Mouse (Mus musculus): Measurements from ENCODE around the gene Pde5a. TPM values are rescaled to one million over a fixed set of nuclear protein-coding genes. Genes with fewer than 3 reads are reported as not detected.

The Pde5a gene
- polyA plus RNA-seq (2012; fragmentation: generic; extraction: Trizol), result 2.9 TPM
- long read RNA-seq, experiment 1, partial matches to known transcripts, result 0 of 2 reads
- long read RNA-seq, experiment 1, other reads (novel, unspliced or antisense), result 2 of 2 reads
- long read RNA-seq, experiment 2, partial matches to known transcripts, result 0 of 2 reads
- long read RNA-seq, experiment 2, other reads (novel, unspliced or antisense), result 2 of 2 reads

DNA sequence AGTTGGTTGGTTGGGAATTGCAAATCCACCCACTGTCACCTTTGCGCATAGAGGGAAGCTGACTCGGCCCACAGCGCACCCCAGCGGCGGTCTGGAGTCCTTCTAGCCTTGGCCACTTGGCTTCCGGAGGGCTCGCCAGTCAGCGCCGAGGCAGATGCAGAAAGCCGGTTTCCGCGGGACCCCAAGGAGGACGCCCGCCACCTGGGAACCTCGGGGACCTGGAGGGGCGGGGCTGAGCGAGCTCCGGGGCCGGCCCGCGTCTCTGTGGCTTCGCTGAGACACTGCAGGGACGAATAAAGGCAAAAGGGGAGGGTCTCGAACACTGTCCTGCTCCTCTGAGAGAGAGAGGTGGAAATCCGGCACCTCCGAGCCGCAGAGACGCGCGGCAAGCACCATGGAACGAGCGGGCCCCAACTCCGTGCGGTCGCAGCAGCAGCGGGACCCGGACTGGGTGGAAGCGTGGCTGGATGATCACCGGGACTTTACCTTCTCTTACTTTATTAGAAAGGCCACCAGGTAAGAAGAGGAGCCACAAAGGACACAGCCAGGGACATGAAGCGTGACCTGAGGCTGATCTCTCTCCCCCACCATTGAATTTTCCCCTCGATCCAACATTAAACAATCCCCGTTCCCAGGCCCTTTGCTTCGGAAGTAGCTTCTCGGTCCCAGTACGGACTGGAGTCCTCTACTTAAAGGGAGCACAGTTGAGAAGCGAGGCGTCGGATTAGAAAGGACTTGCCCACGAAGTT, at the start of gene Pde5a:
Gene Pde5a (plus strand): TSS at position 96 of the 749 bp plus-strand sequence.
- Histone ChIP-seq H3K79me3 (ENCODE audit: low read depth) (no peaks in the 10 kb centered on the region), H3K79me2 (ENCODE audit: control insufficient read depth, insufficient read depth) (no peaks in the 10 kb centered on the region), H3K4me3 (ENCODE audit: insufficient read depth, poor library complexity, severe bottlenecking) (peak within 1 kb of the TSS; percentile 49), H3K27me3 (ENCODE audit: control insufficient read depth, insufficient read depth, insufficient read length) (no peaks in the 10 kb centered on the region), H3ac (ENCODE audit: control insufficient read depth, insufficient read length, low read depth) (peak within 1 kb of the TSS; percentile 59), H3K36me3 (ENCODE audit: control insufficient read depth, insufficient read depth) (no peaks in the 10 kb centered on the region)
- no peak for TF ChIP-seq USF1 (IDR thresholded peaks at IDR 0.05; ENCODE audit: low read depth)
- no peak for TF ChIP-seq MAX (IDR thresholded peaks at IDR 0.05)
- no peak for TF ChIP-seq FOSL1 (IDR thresholded peaks at IDR 0.05; ENCODE audit: insufficient read depth, low read length, poor library complexity, severe bottlenecking)
- TF ChIP-seq CTCF (IDR thresholded peaks at IDR 0.05; ENCODE audit: control insufficient read depth, insufficient read depth, insufficient read length), result peak; percentile 90

DNA sequence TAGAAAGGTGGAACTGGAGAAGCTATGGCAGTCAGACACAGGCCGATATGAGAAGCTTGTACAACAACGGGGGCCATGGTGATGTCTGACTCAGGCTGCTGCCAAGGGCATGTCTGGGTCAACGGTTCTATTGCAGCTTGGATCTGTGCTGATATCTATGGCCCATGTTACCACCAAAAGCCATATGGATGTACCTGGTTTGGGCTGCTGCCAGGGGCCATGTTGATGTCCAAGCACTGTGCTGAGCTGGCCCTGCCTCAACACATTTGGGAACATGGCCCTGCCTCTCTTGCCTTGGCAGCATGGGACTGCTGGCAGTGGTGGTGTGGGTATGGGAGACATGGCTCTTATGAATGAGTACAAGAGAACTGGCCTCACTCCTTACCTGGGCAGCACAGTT, 47.9 kb upstream of the Pde5a start:
- no peak overlapping the region for H3ac ChIP-seq (ENCODE audit: control insufficient read depth, insufficient read length, low read depth)
- TF ChIP-seq USF1 (IDR thresholded peaks at IDR 0.05; ENCODE audit: low read depth) (no peak), MYOD1 (IDR thresholded peaks at IDR 0.05; ENCODE audit: control insufficient read depth, insufficient read length, low read depth) (no peak), CEBPB (IDR thresholded peaks at IDR 0.05; ENCODE audit: low read depth) (no peak), FOSL1 (IDR thresholded peaks at IDR 0.05; ENCODE audit: insufficient read depth, low read length, poor library complexity, severe bottlenecking) (no peak), CTCF (IDR thresholded peaks at IDR 0.05; ENCODE audit: control insufficient read depth, insufficient read depth, insufficient read length) (no peak), MAX (IDR thresholded peaks at IDR 0.05) (no peak), MYOG (IDR thresholded peaks at IDR 0.05; ENCODE audit: control insufficient read depth, extremely low read depth, insufficient read length) (no peak)
- no peak overlapping the region for H3K4me3 ChIP-seq (ENCODE audit: insufficient read depth, poor library complexity, severe bottlenecking)
- no peaks in the 10 kb centered on the region for H3K36me3 ChIP-seq (ENCODE audit: control insufficient read depth, insufficient read depth)
- no peaks in the 10 kb centered on the region for H3K79me2 ChIP-seq (ENCODE audit: control insufficient read depth, insufficient read depth)
- H3K79me3 ChIP-seq (ENCODE audit: low read depth), result no peaks in the 10 kb centered on the region
- no peaks in the 10 kb centered on the region for H3K27me3 ChIP-seq (ENCODE audit: control insufficient read depth, insufficient read depth, insufficient read length)

DNA sequence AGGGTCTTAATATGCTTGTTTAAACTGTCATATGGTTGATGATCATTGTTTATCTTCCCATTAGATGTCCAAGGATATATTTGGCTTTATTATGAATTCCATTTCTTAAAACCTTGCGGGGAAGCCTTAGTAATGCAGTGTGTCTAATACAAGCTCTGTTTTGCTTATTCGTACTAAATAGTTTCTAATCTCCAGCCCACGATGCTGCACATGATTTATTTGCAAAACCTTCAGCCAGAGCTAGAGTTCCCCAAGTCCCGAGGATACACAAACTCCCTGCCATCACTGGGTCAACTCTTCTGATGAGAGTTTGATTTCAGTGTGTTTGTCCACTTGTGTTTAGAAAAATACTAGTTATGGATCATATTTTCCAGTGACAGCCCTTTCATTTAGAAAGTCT, 46.4 kb upstream of the Pde5a start:
- Histone ChIP-seq H3K27me3 (ENCODE audit: control insufficient read depth, insufficient read depth, insufficient read length) (no peaks in the 10 kb centered on the region), H3K36me3 (ENCODE audit: control insufficient read depth, insufficient read depth) (no peaks in the 10 kb centered on the region), H3ac (ENCODE audit: control insufficient read depth, insufficient read length, low read depth) (no peak overlapping the region), H3K4me3 (ENCODE audit: insufficient read depth, poor library complexity, severe bottlenecking) (no peak overlapping the region), H3K79me3 (ENCODE audit: low read depth) (no peaks in the 10 kb centered on the region), H3K79me2 (ENCODE audit: control insufficient read depth, insufficient read depth) (no peaks in the 10 kb centered on the region)
- TF ChIP-seq FOSL1 (IDR thresholded peaks at IDR 0.05; ENCODE audit: insufficient read depth, low read length, poor library complexity, severe bottlenecking), result no peak
- TF ChIP-seq MAX (IDR thresholded peaks at IDR 0.05), result no peak
- TF ChIP-seq CTCF (IDR thresholded peaks at IDR 0.05; ENCODE audit: control insufficient read depth, insufficient read depth, insufficient read length), result no peak
- TF ChIP-seq USF1 (IDR thresholded peaks at IDR 0.05; ENCODE audit: low read depth), result no peak
- no peak for TF ChIP-seq MYOD1 (IDR thresholded peaks at IDR 0.05; ENCODE audit: control insufficient read depth, insufficient read length, low read depth)
- TF ChIP-seq CEBPB (IDR thresholded peaks at IDR 0.05; ENCODE audit: low read depth), result no peak
- no peak for TF ChIP-seq MYOG (IDR thresholded peaks at IDR 0.05; ENCODE audit: control insufficient read depth, extremely low read depth, insufficient read length)

DNA sequence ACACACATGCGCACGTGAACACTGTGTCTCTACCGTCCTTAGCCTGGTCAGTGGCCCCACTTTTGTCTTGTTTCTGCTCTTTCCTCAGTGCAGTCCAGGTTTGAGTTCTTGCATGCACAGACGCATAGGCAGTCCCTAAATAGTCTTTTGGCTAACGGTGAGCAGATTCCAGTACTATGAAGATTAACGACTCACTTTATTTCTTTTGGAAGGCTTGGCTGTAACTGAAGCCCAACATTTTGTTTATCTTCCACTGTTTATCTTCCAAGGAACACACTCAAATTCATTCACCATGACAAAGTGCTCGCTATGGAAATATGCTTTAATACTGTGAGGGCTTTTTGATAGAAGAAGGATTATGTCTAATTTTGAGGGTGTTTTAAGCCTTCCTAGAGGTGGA, 43.9 kb upstream of the Pde5a start:
- Histone ChIP-seq H3K4me3 (ENCODE audit: insufficient read depth, poor library complexity, severe bottlenecking) (no peak overlapping the region), H3ac (ENCODE audit: control insufficient read depth, insufficient read length, low read depth) (no peak overlapping the region), H3K79me3 (ENCODE audit: low read depth) (no peaks in the 10 kb centered on the region), H3K27me3 (ENCODE audit: control insufficient read depth, insufficient read depth, insufficient read length) (no peaks in the 10 kb centered on the region), H3K79me2 (ENCODE audit: control insufficient read depth, insufficient read depth) (no peaks in the 10 kb centered on the region), H3K36me3 (ENCODE audit: control insufficient read depth, insufficient read depth) (no peaks in the 10 kb centered on the region)
- no peak for TF ChIP-seq USF1 (IDR thresholded peaks at IDR 0.05; ENCODE audit: low read depth)
- TF ChIP-seq MYOD1 (IDR thresholded peaks at IDR 0.05; ENCODE audit: control insufficient read depth, insufficient read length, low read depth), result no peak
- TF ChIP-seq CEBPB (IDR thresholded peaks at IDR 0.05; ENCODE audit: low read depth), result no peak
- TF ChIP-seq FOSL1 (IDR thresholded peaks at IDR 0.05; ENCODE audit: insufficient read depth, low read length, poor library complexity, severe bottlenecking), result no peak
- no peak for TF ChIP-seq MYOG (IDR thresholded peaks at IDR 0.05; ENCODE audit: control insufficient read depth, extremely low read depth, insufficient read length)
- no peak for TF ChIP-seq CTCF (IDR thresholded peaks at IDR 0.05; ENCODE audit: control insufficient read depth, insufficient read depth, insufficient read length)
- TF ChIP-seq MAX (IDR thresholded peaks at IDR 0.05), result no peak

DNA sequence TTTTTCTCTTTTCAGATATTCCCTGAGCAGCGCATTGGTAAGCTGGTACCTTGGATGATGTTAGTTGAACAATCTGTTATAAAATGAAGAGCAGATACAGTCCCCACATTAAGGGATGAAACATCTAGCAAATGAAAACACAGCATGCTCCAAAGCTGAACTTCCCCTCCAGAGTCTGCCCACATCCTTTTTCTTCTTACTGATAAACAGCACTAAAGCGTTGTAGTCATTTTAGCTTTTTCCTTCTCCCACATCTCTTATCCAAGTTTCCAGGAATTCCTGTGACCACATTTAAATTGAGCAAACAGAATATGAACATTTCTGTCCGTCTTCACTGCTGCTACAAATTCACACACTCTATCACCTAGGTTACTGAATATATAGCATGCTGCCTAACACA, 35.7 kb upstream of the Pde5a start:
- no peaks in the 10 kb centered on the region for H3K79me3 ChIP-seq (ENCODE audit: low read depth)
- H3K4me3 ChIP-seq (ENCODE audit: insufficient read depth, poor library complexity, severe bottlenecking), result no peak overlapping the region
- no peaks in the 10 kb centered on the region for H3K36me3 ChIP-seq (ENCODE audit: control insufficient read depth, insufficient read depth)
- no peaks in the 10 kb centered on the region for H3K27me3 ChIP-seq (ENCODE audit: control insufficient read depth, insufficient read depth, insufficient read length)
- H3K79me2 ChIP-seq (ENCODE audit: control insufficient read depth, insufficient read depth), result no peaks in the 10 kb centered on the region
- TF ChIP-seq USF1 (IDR thresholded peaks at IDR 0.05; ENCODE audit: low read depth) (no peak), MYOD1 (IDR thresholded peaks at IDR 0.05; ENCODE audit: control insufficient read depth, insufficient read length, low read depth) (no peak), FOSL1 (IDR thresholded peaks at IDR 0.05; ENCODE audit: insufficient read depth, low read length, poor library complexity, severe bottlenecking) (no peak), MYOG (IDR thresholded peaks at IDR 0.05; ENCODE audit: control insufficient read depth, extremely low read depth, insufficient read length) (no peak), MAX (IDR thresholded peaks at IDR 0.05) (no peak), CTCF (IDR thresholded peaks at IDR 0.05; ENCODE audit: control insufficient read depth, insufficient read depth, insufficient read length) (no peak), CEBPB (IDR thresholded peaks at IDR 0.05; ENCODE audit: low read depth) (no peak)
- H3ac ChIP-seq (ENCODE audit: control insufficient read depth, insufficient read length, low read depth), result no peak overlapping the region

Measured in C2C12 (cell line).